Mouse (Mus musculus) C2C12 (cell line): ENCODE data around the gene Pigf.

Source experiments
- CTCF ChIP-seq: IDR thresholded peaks from one replicate; pipeline ENCODE4 v1.5.1; 2011; ENCODE audit not compliant: control insufficient read depth, insufficient read depth, insufficient read length
- MYOD1 ChIP-seq: IDR thresholded peaks from one replicate; pipeline ENCODE4 v1.6.1; 2011; ENCODE audit warnings: low read depth; ENCODE audit not compliant: control insufficient read depth, insufficient read length
- MYOG ChIP-seq: IDR thresholded peaks from one replicate; pipeline ENCODE4 v1.6.1; 2011; ENCODE audit not compliant: control insufficient read depth, insufficient read length; ENCODE audit errors: extremely low read depth

DNA sequence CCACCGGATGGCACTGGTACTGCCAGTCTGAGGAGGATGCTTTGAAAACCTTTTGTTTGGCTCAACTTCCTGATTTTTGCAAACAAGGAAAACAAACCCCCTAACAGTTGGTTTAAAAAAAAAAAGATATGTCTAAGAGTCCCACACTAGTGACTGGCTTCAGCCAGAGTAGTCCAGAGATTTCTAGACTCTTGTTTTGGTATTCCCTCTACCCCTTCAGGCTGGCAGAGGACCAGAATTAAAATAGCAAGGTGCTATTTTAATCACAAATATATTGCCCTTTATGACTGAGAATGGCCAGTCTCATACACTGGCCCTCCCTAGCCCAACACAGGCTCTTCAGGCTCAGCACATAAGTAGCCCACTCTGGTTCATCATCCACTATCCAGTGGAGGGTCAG, 30.5 kb upstream of the Pigf start:
- TF ChIP-seq CTCF (no peak), MYOG (no peak), MYOD1 (no peak)
